Mouse (Mus musculus) forebrain, embryonic 14.5 days (tissue): ENCODE data around the gene Hist2h3b. TPM values are rescaled to one million over a fixed set of nuclear protein-coding genes. Genes with fewer than 3 reads are reported as not detected.
"Not testable (repeated sequence)": the region's sequence is repeated elsewhere in the genome, so short reads cannot be mapped to it uniquely, and the experiment has no call there.

ENCODE experiments used
- ATAC-seq: fragments of 200-750 bp; cut with Nextera tagmentation; 2 replicates; pipeline ENCODE4 v1.8.0; 2017; ENCODE audit warnings: mild to moderate bottlenecking, moderate library complexity
- DNase-seq: peaks from one replicate; pipeline ENCODE4 v3.0.0-alpha.2; 2015; ENCODE audit warnings: low spot score
- H3K27ac ChIP-seq: fragments of 300-500 bp; sonication (generic); 2 replicates; pipeline ENCODE4 v1.5.1; 2014; ENCODE audit warnings: low read depth, mild to moderate bottlenecking, control low read depth, low read length, moderate library complexity
- H3K27me3 ChIP-seq: fragments of 300-500 bp; sonication (generic); replicated peaks from 2 replicates; pipeline ENCODE4 v1.6.1; 2014; ENCODE audit warnings: low read length, control low read depth, mixed read lengths; ENCODE audit not compliant: control insufficient read depth, insufficient read depth
- H3K36me3 ChIP-seq: fragments of 300-500 bp; sonication (generic); 2 replicates; pipeline ENCODE4 v1.6.1; 2014; ENCODE audit warnings: low read length, control low read depth; ENCODE audit not compliant: control insufficient read depth, insufficient read depth
- H3K4me1 ChIP-seq: fragments of 300-500 bp; sonication (generic); 2 replicates; pipeline ENCODE4 v1.6.1; 2014; ENCODE audit warnings: antibody characterized with exemption, low read length, control low read depth; ENCODE audit not compliant: control insufficient read depth, insufficient read depth
- H3K4me2 ChIP-seq: fragments of 300-500 bp; sonication (generic); 2 replicates; pipeline ENCODE4 v1.6.1; 2014; ENCODE audit warnings: mild to moderate bottlenecking, control low read depth, low read length
- H3K4me3 ChIP-seq: fragments of 300-500 bp; sonication (generic); 2 replicates; pipeline ENCODE4 v1.5.1; 2014; ENCODE audit warnings: low read depth, low read length, control low read depth
- H3K9ac ChIP-seq: fragments of 300-500 bp; sonication (generic); 2 replicates; pipeline ENCODE4 v1.6.1; 2014; ENCODE audit warnings: mild to moderate bottlenecking, low read length, control low read depth, moderate library complexity
- H3K9me3 ChIP-seq: fragments of 300-500 bp; sonication (generic); replicated peaks from 2 replicates; pipeline ENCODE4 v1.6.1; 2016; ENCODE audit warnings: low read length, control low read depth, mixed read lengths; ENCODE audit not compliant: control insufficient read depth
- WGBS: fragments of 180-500 bp; shearing (Covaris S2); extraction: QIAGEN DNeasy Blood & Tissue Kit; methylation state at CpG from one replicate; pipeline ENCODE4 v1.1.7; 2014; 5-methylcytosine and 5-hydroxymethylcytosine counted together
- polyA plus RNA-seq: library from polyadenylated mRNA; unstranded; fragments of >200 nt; fragmentation: Nextera tagmentation; extraction: Ambion mirVana; gene quantifications from 2 replicates; pipeline ENCODE4 v1.2.1, GENCODE M21; 2014

The Hist2h3b gene
- 42.3 and 52.1 TPM in 2 replicates for polyA plus RNA-seq

DNA sequence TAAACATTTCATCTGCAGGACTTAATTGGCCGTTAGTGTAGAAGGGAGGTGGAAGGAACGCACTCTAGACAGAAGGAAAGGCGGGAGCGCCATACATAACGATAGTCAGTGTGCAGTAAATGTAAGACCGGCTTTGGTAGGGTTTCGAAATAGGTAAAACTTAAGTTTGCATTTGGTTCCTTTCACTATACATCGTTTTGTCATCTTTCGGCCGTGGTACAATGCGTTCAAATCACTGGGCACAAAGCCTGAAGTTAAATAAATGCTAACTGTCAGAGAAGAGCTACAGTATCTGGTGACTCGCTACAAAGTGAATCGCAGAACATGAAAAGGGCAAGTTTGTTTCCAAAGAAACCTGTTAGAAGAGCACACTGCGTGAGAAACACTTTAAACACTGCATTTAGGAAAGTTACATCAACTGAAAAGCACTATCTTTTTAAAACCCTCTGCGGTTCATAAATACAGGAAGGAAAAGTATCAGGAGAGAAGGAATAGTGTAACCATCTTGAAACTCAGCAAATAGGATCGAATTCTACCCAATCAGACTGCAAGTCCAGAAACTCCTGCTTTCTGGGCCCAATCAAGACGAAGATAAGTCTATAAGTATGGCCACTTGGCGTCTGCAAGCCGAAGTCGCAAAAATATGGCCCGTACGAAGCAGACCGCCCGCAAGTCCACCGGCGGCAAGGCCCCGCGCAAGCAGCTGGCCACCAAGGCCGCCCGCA is at the start of gene Hist2h3b:
Gene Hist2h3b, plus strand, starts transcription at position 604 of the 725 bp plus-strand sequence.
- 14% methylated on average over 28 of the region's 30 CpGs for WGBS
- DNase-seq (peak; percentile 95), ATAC-seq (peak; percentile 70)
- Histone ChIP-seq H3K4me1 (peaks cover 12% of the 10 kb centered on the region), H3K9ac (peak within 1 kb of the TSS; percentile 70), H3K4me3 (peak within 1 kb of the TSS; percentile 38), H3K27me3 (no peaks in the 10 kb centered on the region), H3K9me3 (no peaks in the 10 kb centered on the region), H3K4me2 (peak within 1 kb of the TSS; percentile 72), H3K36me3 (no peaks in the 10 kb centered on the region), H3K27ac (peak within 1 kb of the TSS; percentile 97)

DNA sequence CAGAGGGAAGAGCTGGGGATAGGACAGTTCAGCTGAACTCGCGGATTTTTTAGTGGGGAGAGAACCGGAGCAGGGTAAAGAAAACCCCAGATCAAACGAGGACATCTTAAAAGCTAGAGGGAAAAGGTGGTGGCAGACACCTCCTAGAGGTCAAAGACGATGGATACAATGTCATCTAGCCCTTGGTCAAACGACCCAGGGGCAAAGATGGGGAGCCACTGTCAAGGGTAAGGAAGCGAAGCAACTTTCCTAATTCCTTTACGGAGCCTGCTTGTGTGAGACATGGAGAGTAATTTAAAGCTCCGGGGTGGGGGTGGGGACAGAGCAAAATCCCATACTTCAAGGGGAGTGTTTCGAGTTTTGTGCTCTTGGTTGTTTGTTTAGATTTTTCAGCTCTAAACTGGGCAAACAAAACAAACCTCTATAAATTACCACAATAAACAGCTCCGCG is 49.2 kb upstream of the Hist2h3b start:
- Histone ChIP-seq H3K27me3 (no peaks in the 10 kb centered on the region), H3K4me3 (peak overlapping the region; percentile 59), H3K4me2 (peak overlapping the region; percentile 63), H3K9ac (peak overlapping the region; percentile 83), H3K36me3 (no peaks in the 10 kb centered on the region), H3K27ac (peak overlapping the region; percentile 97), H3K9me3 (no peaks in the 10 kb centered on the region), H3K4me1 (peaks cover 21% of the 10 kb centered on the region)
- ATAC-seq = peak; percentile 30
- WGBS = under 1% methylated on average over 12 of the region's 12 CpGs
- no peak for DNase-seq

DNA sequence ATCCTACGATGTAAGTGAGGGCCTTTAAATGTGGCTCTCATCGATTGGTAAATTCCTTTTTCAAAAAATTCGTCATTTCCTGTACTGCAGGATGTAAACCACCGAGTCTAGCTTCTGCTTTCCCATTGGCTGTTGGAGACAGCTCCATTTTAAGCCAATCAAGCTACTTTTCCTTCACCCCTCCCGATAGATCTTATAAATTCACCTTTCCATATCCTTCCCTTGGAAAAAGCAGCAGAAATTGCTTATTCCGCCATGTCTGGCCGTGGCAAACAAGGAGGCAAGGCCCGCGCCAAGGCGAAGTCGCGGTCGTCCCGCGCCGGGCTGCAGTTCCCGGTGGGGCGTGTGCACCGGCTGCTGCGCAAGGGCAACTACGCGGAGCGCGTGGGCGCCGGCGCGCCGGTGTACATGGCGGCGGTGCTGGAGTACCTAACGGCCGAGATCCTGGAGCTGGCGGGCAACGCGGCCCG is 48.8 kb upstream of the Hist2h3b start, which contains the start of the genes Bola1 and Hist2h2ab:
Gene Bola1, minus strand, starts transcription at position 49 of the 470 bp plus-strand sequence.
Gene Hist2h2ab, plus strand, starts transcription at position 205 of the 470 bp plus-strand sequence.
- DNase-seq (peak; percentile 97), ATAC-seq (peak; percentile 91)
- Histone ChIP-seq H3K4me3 (peak within 1 kb of the TSS; percentile 59), H3K27me3 (no peaks in the 10 kb centered on the region), H3K9me3 (no peaks in the 10 kb centered on the region), H3K4me1 (peaks cover 21% of the 10 kb centered on the region), H3K36me3 (no peaks in the 10 kb centered on the region), H3K9ac (peak within 1 kb of the TSS; percentile 83), H3K4me2 (peak within 1 kb of the TSS; percentile 63), H3K27ac (peak within 1 kb of the TSS; percentile 97)
- WGBS = under 1% methylated on average over 37 of the region's 37 CpGs

DNA sequence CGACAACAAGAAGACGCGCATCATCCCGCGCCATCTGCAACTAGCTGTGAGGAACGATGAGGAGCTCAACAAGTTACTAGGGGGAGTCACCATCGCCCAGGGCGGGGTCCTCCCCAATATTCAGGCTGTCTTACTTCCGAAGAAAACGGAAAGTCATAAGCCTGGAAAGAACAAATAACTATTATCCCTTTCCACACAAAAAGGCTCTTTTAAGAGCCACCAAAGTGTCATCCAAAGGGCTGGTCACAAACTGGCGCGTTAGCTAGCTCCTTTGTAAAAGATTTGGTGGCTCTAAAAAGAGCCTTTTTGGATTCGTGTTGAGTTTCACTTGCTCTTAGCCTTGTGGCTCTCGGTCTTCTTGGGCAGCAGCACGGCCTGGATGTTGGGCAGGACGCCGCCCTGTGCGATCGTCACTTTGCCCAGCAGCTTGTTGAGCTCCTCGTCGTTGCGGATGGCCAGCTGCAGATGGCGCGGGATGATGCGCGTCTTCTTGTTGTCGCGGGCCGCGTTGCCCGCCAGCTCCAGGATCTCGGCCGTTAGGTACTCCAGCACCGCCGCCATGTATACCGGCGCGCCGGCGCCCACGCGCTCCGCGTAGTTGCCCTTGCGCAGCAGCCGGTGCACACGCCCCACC is 48.2 kb upstream of the Hist2h3b start:
- not testable (repeated sequence) for DNase-seq, H3K36me3 ChIP-seq, H3K9me3 ChIP-seq, ATAC-seq, H3K27me3 ChIP-seq
- peak overlapping the region; percentile 63 for H3K4me2 ChIP-seq
- WGBS = under 1% methylated on average over 26 of the region's 47 CpGs
- H3K27ac ChIP-seq = peak overlapping the region; percentile 97
- H3K4me3 ChIP-seq = peak overlapping the region; percentile 59
- peaks cover 23% of the 10 kb centered on the region for H3K4me1 ChIP-seq
- H3K9ac ChIP-seq = peak overlapping the region; percentile 83

DNA sequence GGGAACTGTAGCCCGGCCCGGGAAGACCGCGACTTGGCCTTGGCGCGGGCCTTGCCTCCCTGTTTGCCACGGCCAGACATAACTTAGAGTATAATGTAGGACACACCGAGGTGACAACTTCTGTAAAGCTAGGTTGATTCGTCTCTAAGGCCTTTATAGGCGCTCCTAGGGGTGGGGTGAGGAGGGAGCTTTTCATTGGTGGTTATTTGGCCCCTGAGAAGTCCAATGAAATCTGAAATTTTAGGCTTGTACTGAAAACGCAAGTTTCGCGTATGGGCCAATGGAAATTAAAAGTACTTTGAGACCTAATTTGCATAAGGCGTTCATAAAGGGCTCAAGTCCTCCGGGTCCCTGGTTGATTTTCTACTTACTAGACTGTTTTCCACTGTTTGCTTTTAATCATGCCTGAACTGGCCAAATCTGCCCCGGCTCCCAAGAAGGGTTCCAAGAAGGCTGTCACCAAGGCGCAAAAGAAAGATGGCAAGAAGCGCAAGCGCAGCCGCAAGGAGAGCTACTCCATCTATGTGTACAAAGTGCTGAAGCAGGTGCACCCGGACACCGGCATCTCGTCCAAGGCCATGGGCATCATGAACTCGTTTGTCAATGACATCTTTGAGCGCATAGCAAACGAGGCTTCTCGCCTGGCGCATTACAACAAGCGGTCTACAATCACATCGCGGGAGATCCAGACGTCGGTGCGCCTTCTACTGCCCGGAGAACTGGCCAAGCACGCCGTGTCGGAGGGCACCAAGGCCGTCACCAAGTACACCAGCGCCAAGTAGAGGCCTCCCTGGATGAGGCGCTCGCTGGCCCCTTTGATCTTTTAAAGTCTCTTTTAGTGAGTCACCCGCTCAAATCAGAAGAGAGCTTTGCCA is 47.5 kb upstream of the Hist2h3b start, which contains the start of the genes Hist2h2ac and Hist2h2be:
Gene Hist2h2ac, minus strand, starts transcription at position 116 of the 875 bp plus-strand sequence.
Gene Hist2h2be, plus strand, starts transcription at position 355 of the 875 bp plus-strand sequence.
- ATAC-seq (peak; percentile 81), DNase-seq (peak; percentile 96)
- Histone ChIP-seq H3K4me3 (peak within 1 kb of the TSS; percentile 59), H3K27ac (peak within 1 kb of the TSS; percentile 97), H3K4me2 (peak within 1 kb of the TSS; percentile 63), H3K4me1 (peaks cover 26% of the 10 kb centered on the region), H3K36me3 (no peaks in the 10 kb centered on the region), H3K9me3 (no peaks in the 10 kb centered on the region), H3K9ac (peak within 1 kb of the TSS; percentile 83), H3K27me3 (no peaks in the 10 kb centered on the region)
- WGBS = 0% methylated on average over 43 of the region's 43 CpGs

DNA sequence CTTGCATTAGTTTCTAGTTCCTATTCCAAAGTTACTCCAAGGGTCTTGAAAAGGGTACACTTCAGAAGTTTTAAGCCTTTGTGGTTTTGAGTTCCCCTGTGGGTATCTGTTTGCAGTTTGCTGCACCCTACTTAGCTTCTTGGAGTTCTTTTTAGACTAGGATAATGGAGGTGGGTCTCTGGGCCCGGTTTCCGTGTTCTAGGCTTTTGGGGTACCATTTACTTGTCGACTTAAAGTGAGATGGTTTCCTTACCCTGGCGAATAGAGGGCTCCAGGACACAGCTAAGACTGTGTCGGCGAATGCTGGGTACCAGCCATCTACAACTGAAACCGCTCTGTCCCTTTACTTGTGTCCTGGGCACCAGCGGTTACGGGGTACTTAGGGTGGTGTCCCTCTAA is 46.8 kb upstream of the Hist2h3b start:
- Histone ChIP-seq H3K27ac (peak overlapping the region; percentile 97), H3K4me1 (peaks cover 26% of the 10 kb centered on the region), H3K9ac (peak overlapping the region; percentile 83), H3K9me3 (no peaks in the 10 kb centered on the region), H3K4me3 (peak overlapping the region; percentile 59), H3K36me3 (no peaks in the 10 kb centered on the region), H3K4me2 (peak overlapping the region; percentile 63), H3K27me3 (no peaks in the 10 kb centered on the region)
- DNase-seq = no peak
- 5% methylated on average over 9 of the region's 9 CpGs for WGBS
- no peak for ATAC-seq

DNA sequence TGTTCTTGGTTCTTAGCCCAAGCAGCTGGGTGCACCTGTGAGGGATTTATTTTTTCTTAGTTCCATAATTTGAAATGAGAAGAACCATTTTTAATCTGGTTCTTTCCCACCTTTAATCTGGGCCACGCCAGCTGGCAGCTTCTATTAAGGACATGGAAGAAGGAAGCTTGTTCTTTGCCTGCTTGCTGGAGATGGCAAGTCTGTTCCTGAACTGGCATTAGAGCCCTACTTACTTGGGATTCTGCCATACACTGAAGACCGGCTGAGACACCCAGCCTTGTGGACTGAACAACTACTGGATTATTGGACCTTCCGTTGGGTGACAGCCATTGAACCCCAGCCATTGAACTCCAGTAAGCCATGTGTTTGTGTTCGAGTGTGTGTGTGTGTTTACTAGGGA is 45.7 kb upstream of the Hist2h3b start:
- 84% methylated on average over 4 of the region's 4 CpGs for WGBS
- peak overlapping the region; percentile 17; the same call in 1 of the 2 replicates for H3K9ac ChIP-seq

DNA sequence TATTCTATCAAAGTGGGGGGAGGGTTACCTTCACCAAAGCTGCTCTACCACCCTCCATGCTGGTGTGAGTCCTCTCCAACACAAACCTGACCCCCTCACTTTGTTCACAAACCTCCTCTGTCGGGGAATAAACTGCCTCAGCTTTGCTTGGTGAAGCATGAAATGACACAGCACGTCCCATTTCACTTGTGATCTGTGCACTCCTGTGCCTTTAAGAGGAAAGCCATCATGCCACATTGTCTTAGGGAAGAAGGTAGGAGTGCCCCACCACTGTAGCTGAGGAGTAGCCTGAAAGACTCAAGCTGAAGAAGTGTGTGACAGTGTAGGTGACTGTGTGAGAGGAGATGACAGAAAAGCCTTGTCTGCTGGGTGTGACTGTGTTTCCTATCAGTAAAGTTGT is 43.0 kb upstream of the Hist2h3b start:
- no peak overlapping the region for H3K4me3 ChIP-seq
- H3K36me3 ChIP-seq = no peaks in the 10 kb centered on the region
- no peaks in the 10 kb centered on the region for H3K27me3 ChIP-seq
- DNase-seq (no peak), ATAC-seq (no peak)
- H3K9ac ChIP-seq = 0 out of 2 replicates have a peak overlapping the region, but pooled peaks have one; percentile 1
- no peak overlapping the region for H3K27ac ChIP-seq
- H3K4me1 ChIP-seq = peaks cover 26% of the 10 kb centered on the region
- no peaks in the 10 kb centered on the region for H3K9me3 ChIP-seq
- 2% methylated on average over 2 of the region's 2 CpGs for WGBS
- no peak overlapping the region for H3K4me2 ChIP-seq

More for the DNA sequence above, 45.7 kb upstream of the Hist2h3b start:
- no peak for ATAC-seq
- Histone ChIP-seq H3K27ac (no peak overlapping the region), H3K9me3 (no peaks in the 10 kb centered on the region), H3K4me1 (peaks cover 26% of the 10 kb centered on the region), H3K4me2 (peak overlapping the region; percentile 63), H3K27me3 (no peaks in the 10 kb centered on the region), H3K36me3 (no peaks in the 10 kb centered on the region), H3K4me3 (no peak overlapping the region)
- no peak for DNase-seq
